Mouse (Mus musculus): ENCODE results near the gene Kdelc2. TPM values are rescaled to one million over a fixed set of nuclear protein-coding genes. Genes with fewer than 3 reads are reported as not detected.
A peak's percentile ranks its signal among the peaks of the same experiment; 100 is the strongest.

The Kdelc2 gene
- polyA plus RNA-seq, 1 experiment from 2014 or later = 29.6 TPM

GRCm38 (mm10) chr9:53404753-53405722 lies 21.2 kb downstream of the Kdelc2 start:
- peak overlapping the region; percentile 31 for H3K9ac ChIP-seq
- peak overlapping the region; percentile 50 for H3K4me2 ChIP-seq (replicated peaks)
- no peaks in the 10 kb centered on the region for H3K27me3 ChIP-seq
- peak overlapping the region; percentile 77 for H3K27ac ChIP-seq (replicated peaks)
- peak; percentile 81 for ATAC-seq (ENCODE audit: insufficient number of reproducible peaks, low FRiP score, low TSS enrichment, low read depth)
- H3K9me3 ChIP-seq (replicated peaks) = no peaks in the 10 kb centered on the region
- peak overlapping the region; percentile 41 for H3K4me3 ChIP-seq (replicated peaks)
- H3K4me1 ChIP-seq = peaks cover 18% of the 10 kb centered on the region
- peaks cover under 1% of the 10 kb centered on the region; the same call in 1 of the 2 replicates for H3K36me3 ChIP-seq
- WGBS = 26% methylated on average over 21 of the region's 21 CpGs

- H3K9ac ChIP-seq = no peak overlapping the region
- H3K36me3 ChIP-seq = no peaks in the 10 kb centered on the region
- H3K4me2 ChIP-seq (replicated peaks) = no peak overlapping the region
- WGBS = 77% methylated on average over 4 of the region's 4 CpGs
- no peaks in the 10 kb centered on the region for H3K9me3 ChIP-seq (replicated peaks)
- no peak overlapping the region for H3K4me3 ChIP-seq (replicated peaks)
- H3K27ac ChIP-seq (replicated peaks) = no peak overlapping the region
- ATAC-seq (ENCODE audit: insufficient number of reproducible peaks, low FRiP score, low TSS enrichment, low read depth) = no peak
- H3K4me1 ChIP-seq = peaks cover 10% of the 10 kb centered on the region
- no peaks in the 10 kb centered on the region for H3K27me3 ChIP-seq
Measured at GRCm38 (mm10) chr9:53408548-53408947, 24.7 kb downstream of the Kdelc2 start.

- no peaks in the 10 kb centered on the region for H3K9me3 ChIP-seq (replicated peaks)
- no peak for ATAC-seq (ENCODE audit: insufficient number of reproducible peaks, low FRiP score, low TSS enrichment, low read depth)
- H3K27ac ChIP-seq (replicated peaks) = no peak overlapping the region
- H3K4me1 ChIP-seq = peaks cover 10% of the 10 kb centered on the region
- H3K4me2 ChIP-seq (replicated peaks) = no peak overlapping the region
- H3K27me3 ChIP-seq = no peaks in the 10 kb centered on the region
- no peaks in the 10 kb centered on the region for H3K36me3 ChIP-seq
- WGBS = 50% methylated on average over 2 of the region's 2 CpGs
- no peak overlapping the region for H3K9ac ChIP-seq
- no peak overlapping the region for H3K4me3 ChIP-seq (replicated peaks)
Measured at GRCm38 (mm10) chr9:53408953-53409361, 25.1 kb downstream of the Kdelc2 start.

DNA sequence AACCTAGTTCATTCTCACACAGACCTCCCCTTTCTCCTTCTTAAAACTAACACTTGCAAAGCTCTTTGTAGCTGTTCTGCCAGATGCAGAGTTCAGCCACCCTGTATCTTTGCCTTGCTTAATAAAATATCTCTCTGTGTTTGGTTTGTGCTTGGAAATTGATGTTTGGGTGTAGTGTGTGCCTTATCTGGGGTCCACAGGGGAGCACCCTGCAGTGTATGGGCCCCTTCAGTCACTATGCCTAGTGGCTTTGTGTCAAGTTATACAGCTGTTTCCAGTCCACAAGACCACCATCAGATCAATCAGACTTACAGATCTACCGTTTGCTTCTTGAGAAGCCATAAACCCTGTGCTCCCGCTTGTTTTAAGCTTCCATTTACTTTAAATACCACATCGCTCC lies 25.6 kb downstream of the Kdelc2 start:
- WGBS = 80% methylated on average over 3 of the region's 3 CpGs
- Histone ChIP-seq H3K9me3 (replicated peaks) (no peaks in the 10 kb centered on the region), H3K4me2 (replicated peaks) (no peak overlapping the region), H3K27me3 (no peaks in the 10 kb centered on the region), H3K27ac (replicated peaks) (no peak overlapping the region), H3K36me3 (no peaks in the 10 kb centered on the region), H3K4me3 (replicated peaks) (no peak overlapping the region), H3K4me1 (peaks cover 10% of the 10 kb centered on the region), H3K9ac (no peak overlapping the region)
- ATAC-seq (ENCODE audit: insufficient number of reproducible peaks, low FRiP score, low TSS enrichment, low read depth) = no peak

DNA sequence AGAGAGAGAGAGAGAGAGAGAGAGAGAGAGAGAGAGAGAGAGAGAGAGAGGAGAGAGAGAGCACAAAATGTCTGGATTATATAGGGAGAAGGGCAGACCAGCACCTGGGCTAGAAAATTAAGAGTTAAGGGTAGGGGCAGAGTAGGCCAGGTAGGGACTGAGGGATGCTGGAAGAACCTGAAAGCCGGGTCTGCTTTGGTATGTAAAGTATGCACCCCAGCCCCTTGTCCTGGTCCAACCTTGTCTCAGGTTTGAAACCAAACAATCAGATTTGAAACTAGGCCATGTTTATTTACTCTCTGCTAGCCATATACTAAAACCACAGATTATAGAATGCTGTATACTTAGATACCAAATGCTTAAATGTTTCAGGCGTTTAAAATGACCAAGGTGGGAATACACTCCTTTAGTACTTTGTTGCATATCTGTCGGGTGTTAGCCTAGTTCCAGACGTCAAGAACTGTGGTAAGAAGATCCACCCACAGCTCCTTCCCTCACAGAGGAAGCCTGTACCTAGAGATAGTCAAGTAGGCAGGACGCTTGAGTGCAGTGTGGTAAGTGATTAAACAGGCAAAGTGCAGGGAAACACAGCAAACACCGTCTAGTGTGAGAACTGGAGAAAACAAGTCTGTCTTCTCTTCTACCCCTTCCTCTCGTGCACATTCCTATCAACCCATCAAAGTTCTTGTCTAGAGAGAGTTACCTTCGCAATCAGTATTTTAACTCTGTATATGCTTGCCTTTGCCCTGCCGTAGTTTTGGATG lies 38.5 kb downstream of the Kdelc2 start:
- Histone ChIP-seq H3K4me1 (no peaks in the 10 kb centered on the region), H3K9ac (no peak overlapping the region), H3K27me3 (no peaks in the 10 kb centered on the region), H3K4me3 (replicated peaks) (no peak overlapping the region), H3K27ac (replicated peaks) (no peak overlapping the region), H3K4me2 (replicated peaks) (no peak overlapping the region), H3K9me3 (replicated peaks) (no peaks in the 10 kb centered on the region), H3K36me3 (no peaks in the 10 kb centered on the region)
- WGBS = 61% methylated on average over 9 of the region's 9 CpGs
- ATAC-seq (ENCODE audit: insufficient number of reproducible peaks, low FRiP score, low TSS enrichment, low read depth) = no peak

GRCm38 (mm10) chr9:53426726-53427125 lies 42.9 kb downstream of the Kdelc2 start:
- Histone ChIP-seq H3K4me2 (replicated peaks) (no peak overlapping the region), H3K4me3 (replicated peaks) (no peak overlapping the region), H3K27ac (replicated peaks) (no peak overlapping the region), H3K9me3 (replicated peaks) (no peaks in the 10 kb centered on the region), H3K36me3 (no peaks in the 10 kb centered on the region), H3K27me3 (no peaks in the 10 kb centered on the region), H3K9ac (no peak overlapping the region), H3K4me1 (no peaks in the 10 kb centered on the region)
- ATAC-seq (ENCODE audit: insufficient number of reproducible peaks, low FRiP score, low TSS enrichment, low read depth) = no peak
- WGBS = 95% methylated on average over 3 of the region's 3 CpGs

GRCm38 (mm10) chr9:53427638-53428037 lies 43.8 kb downstream of the Kdelc2 start:
- H3K4me3 ChIP-seq (replicated peaks) = no peak overlapping the region
- no peaks in the 10 kb centered on the region for H3K36me3 ChIP-seq
- H3K9ac ChIP-seq = no peak overlapping the region
- H3K27me3 ChIP-seq = no peaks in the 10 kb centered on the region
- 69% methylated on average over 3 of the region's 3 CpGs for WGBS
- ATAC-seq (ENCODE audit: insufficient number of reproducible peaks, low FRiP score, low TSS enrichment, low read depth) = no peak
- H3K4me1 ChIP-seq = no peaks in the 10 kb centered on the region
- no peak overlapping the region for H3K27ac ChIP-seq (replicated peaks)
- H3K9me3 ChIP-seq (replicated peaks) = no peaks in the 10 kb centered on the region
- no peak overlapping the region for H3K4me2 ChIP-seq (replicated peaks)

GRCm38 (mm10) chr9:53435830-53436570 lies 52.2 kb downstream of the Kdelc2 start:
- Histone ChIP-seq H3K4me2 (replicated peaks) (no peak overlapping the region), H3K27ac (replicated peaks) (no peak overlapping the region), H3K4me1 (no peaks in the 10 kb centered on the region), H3K9me3 (replicated peaks) (no peaks in the 10 kb centered on the region), H3K4me3 (replicated peaks) (no peak overlapping the region), H3K36me3 (peaks cover 22% of the 10 kb centered on the region), H3K9ac (no peak overlapping the region), H3K27me3 (no peaks in the 10 kb centered on the region)
- no peak for ATAC-seq (ENCODE audit: insufficient number of reproducible peaks, low FRiP score, low TSS enrichment, low read depth)
- 88% methylated on average over 14 of the region's 14 CpGs for WGBS

DNA sequence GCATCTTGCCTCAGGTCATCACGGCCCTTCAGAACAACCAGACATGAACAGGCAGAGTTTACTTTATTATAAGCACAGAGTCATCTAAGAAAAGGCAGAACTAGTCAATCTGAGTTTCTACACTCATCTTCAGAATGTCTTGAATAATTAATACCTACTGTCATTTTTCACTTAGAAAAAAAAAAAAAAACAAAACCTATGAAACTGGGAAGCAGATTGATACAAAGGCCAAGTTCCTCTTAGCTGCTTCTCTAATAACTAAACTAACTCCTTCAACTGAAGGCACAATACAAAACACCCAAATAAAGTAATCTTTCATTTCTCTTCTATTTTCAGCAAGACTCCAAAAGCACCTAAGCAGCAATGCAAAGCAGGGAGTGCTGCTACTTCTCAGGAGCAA lies 66.8 kb downstream of the Kdelc2 start:
- Histone ChIP-seq H3K4me1 (no peaks in the 10 kb centered on the region), H3K4me3 (replicated peaks) (no peak overlapping the region), H3K27me3 (no peaks in the 10 kb centered on the region), H3K27ac (replicated peaks) (no peak overlapping the region), H3K9ac (no peak overlapping the region), H3K36me3 (peaks cover 46% of the 10 kb centered on the region), H3K9me3 (replicated peaks) (no peaks in the 10 kb centered on the region), H3K4me2 (replicated peaks) (no peak overlapping the region)
- 81% methylated on average over 1 of the region's 1 CpGs for WGBS
- no peak for ATAC-seq (ENCODE audit: insufficient number of reproducible peaks, low FRiP score, low TSS enrichment, low read depth)
